In the genomic region with DNA sequence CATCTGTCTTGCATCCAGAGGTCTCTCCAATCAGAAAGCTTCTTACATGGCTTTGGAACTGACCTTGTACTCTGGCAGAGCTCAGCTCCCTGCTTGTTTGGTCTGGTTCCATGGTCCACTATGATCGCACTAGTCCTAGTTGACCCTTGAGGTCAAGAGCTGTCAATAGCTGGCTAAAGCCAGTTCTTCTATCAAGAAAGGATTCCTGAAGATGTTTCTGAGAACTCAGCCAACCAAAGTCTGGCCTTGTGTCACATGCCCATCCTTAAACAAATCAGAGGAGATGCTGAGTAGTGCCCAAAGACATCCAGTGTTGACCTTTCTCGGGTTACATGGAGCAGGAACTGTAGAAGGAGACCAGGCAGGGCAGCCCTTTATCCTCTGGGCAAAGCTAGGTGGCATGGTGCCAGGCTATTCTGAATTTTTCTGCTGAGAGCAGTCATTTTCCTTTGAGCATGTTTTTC, we compare ENCODE assay signal across 8 mouse cellular contexts.
DNase-seq lines count a peak whose midpoint lies in the region; ATAC-seq lines count a peak whose summit lies in the region.

No protein-coding gene starts in this region.

- no peak overlapping the region for H3K27ac ChIP-seq in liver, embryonic 12.5 days
- H3K27ac ChIP-seq in liver, embryonic 11.5 days (ENCODE audit: low read depth, low read length): no peak overlapping the region
- no peak overlapping the region for H3K27ac ChIP-seq in kidney, embryonic 16.5 days (ENCODE audit: low read length)
- H3K27ac ChIP-seq in intestine, embryonic 15.5 days: no peak overlapping the region

- H3K27me3 ChIP-seq in liver, embryonic 12.5 days (replicated peaks): no peaks in the 10 kb centered on the region
- no peaks in the 10 kb centered on the region for H3K27me3 ChIP-seq in liver, embryonic 11.5 days (replicated peaks; ENCODE audit: control insufficient read depth, insufficient read depth, low read length)
- H3K27me3 ChIP-seq in kidney, embryonic 16.5 days (ENCODE audit: insufficient read depth, low read length): no peaks in the 10 kb centered on the region
- no peaks in the 10 kb centered on the region for H3K27me3 ChIP-seq in intestine, embryonic 15.5 days (replicated peaks)

- peaks cover 4% of the 10 kb centered on the region; the same call in 1 of the 2 replicates for H3K4me1 ChIP-seq in liver, embryonic 12.5 days
- H3K4me1 ChIP-seq in liver, embryonic 11.5 days (replicated peaks; ENCODE audit: control insufficient read depth, insufficient read depth, low read length): peaks cover 3% of the 10 kb centered on the region; the same call in 1 of the 2 replicates
- peaks cover 19% of the 10 kb centered on the region for H3K4me1 ChIP-seq in kidney, embryonic 16.5 days (ENCODE audit: insufficient read depth, low read length)
- H3K4me1 ChIP-seq in intestine, embryonic 15.5 days (replicated peaks): 0 out of 2 replicates have a peak, but pooled peaks cover 3% of the 10 kb centered on the region

- H3K4me2 ChIP-seq in liver, embryonic 12.5 days: no peak overlapping the region
- H3K4me2 ChIP-seq in liver, embryonic 11.5 days: no peak overlapping the region
- H3K4me2 ChIP-seq in kidney, embryonic 16.5 days (replicated peaks; ENCODE audit: low read depth, low read length): no peak overlapping the region
- no peak overlapping the region for H3K4me2 ChIP-seq in intestine, embryonic 15.5 days (replicated peaks)

- no peaks in the 10 kb centered on the region for H3K36me3 ChIP-seq in liver, embryonic 12.5 days
- no peaks in the 10 kb centered on the region for H3K36me3 ChIP-seq in liver, embryonic 11.5 days (ENCODE audit: control insufficient read depth, insufficient read depth, low read length)
- H3K36me3 ChIP-seq in kidney, embryonic 16.5 days (ENCODE audit: insufficient read depth, low read length): no peaks in the 10 kb centered on the region
- H3K36me3 ChIP-seq in intestine, embryonic 15.5 days: no peaks in the 10 kb centered on the region

- H3K4me3 ChIP-seq in liver, embryonic 12.5 days: no peak overlapping the region
- H3K4me3 ChIP-seq in liver, embryonic 11.5 days (ENCODE audit: low read depth, low read length): no peak overlapping the region
- no peak overlapping the region for H3K4me3 ChIP-seq in kidney, embryonic 16.5 days (ENCODE audit: low read length)
- no peak overlapping the region for H3K4me3 ChIP-seq in intestine, embryonic 15.5 days (replicated peaks)

- no peak overlapping the region for H3K9ac ChIP-seq in liver, embryonic 12.5 days
- H3K9ac ChIP-seq in liver, embryonic 11.5 days (ENCODE audit: low read depth, low read length): no peak overlapping the region
- H3K9ac ChIP-seq in kidney, embryonic 16.5 days (replicated peaks; ENCODE audit: low read length): no peak overlapping the region
- H3K9ac ChIP-seq in intestine, embryonic 15.5 days: no peak overlapping the region

- ATAC-seq in liver, embryonic 12.5 days: peak; percentile 66; the same call in 1 of the 2 replicates
- no peak; the same call in 1 of the 2 replicates for ATAC-seq in liver, embryonic 11.5 days (replicated peaks; ENCODE audit: low FRiP score)
- 0 out of 2 replicates have a peak, but pooled peaks have one; percentile 29 for ATAC-seq in kidney, embryonic 16.5 days (ENCODE audit: low FRiP score, low TSS enrichment)
- ATAC-seq in intestine, embryonic 15.5 days: no peak
- no peak for ATAC-seq in inflammation-experienced regulatory T-cells, adult 6 months

- H3K9me3 ChIP-seq in liver, embryonic 12.5 days (replicated peaks): no peaks in the 10 kb centered on the region
- no peaks in the 10 kb centered on the region for H3K9me3 ChIP-seq in liver, embryonic 11.5 days (ENCODE audit: control insufficient read depth, low read length)
- no peaks in the 10 kb centered on the region for H3K9me3 ChIP-seq in kidney, embryonic 16.5 days (ENCODE audit: low read length)
- H3K9me3 ChIP-seq in intestine, embryonic 15.5 days: no peaks in the 10 kb centered on the region

- 42% methylated on average over 2 of the region's 2 CpGs for WGBS in liver, embryonic 12.5 days (ENCODE audit: insufficient replicate concordance)
- WGBS in liver, embryonic 11.5 days: 65% methylated on average over 2 of the region's 2 CpGs
- 53% methylated on average over 2 of the region's 2 CpGs for WGBS in kidney, embryonic 16.5 days
- 49% methylated on average over 2 of the region's 2 CpGs for WGBS in intestine, embryonic 15.5 days

- DNase-seq in liver, embryonic 11.5 days (ENCODE audit: low spot score): no peak
- peak; percentile 43 to 47 for DNase-seq in cerebellum, adult 18-20 months
- DNase-seq in ovary, postnatal 10 days (ENCODE audit: low spot score): peak; percentile 24
- no peak for DNase-seq in right cerebral cortex, postnatal 14 days

Comparison
In these comparisons a context has a peak if more than half of its experiments do, and no peak if none do; other contexts are left out.
1. ATAC-seq: peak in liver, embryonic 12.5 days (single experiment) and kidney, embryonic 16.5 days (single experiment); none in liver, embryonic 11.5 days (single experiment), intestine, embryonic 15.5 days (single experiment) and inflammation-experienced regulatory T-cells, adult 6 months (single experiment).
2. DNase-seq: peak in cerebellum, adult 18-20 months (2 of 2) and ovary, postnatal 10 days (single experiment); none in liver, embryonic 11.5 days (single experiment) and right cerebral cortex, postnatal 14 days (single experiment).